ENCODE assay signal across 14 mouse cellular contexts in genomic region chr4:36183643-36184042, GRCm38 (mm10).
DNase-seq lines count a peak whose midpoint lies in the region; ATAC-seq and TF ChIP-seq lines count a peak whose summit lies in the region.
"Had no signal": no experiment of that assay in that cellular context is flagged by ENCODE, and none has a peak within 500 bp of the region (broad histone marks: within the 10 kb centered on the region; RNA-seq: fewer than 3 reads in every experiment).

No protein-coding gene starts in this region.

- no peak overlapping the region for H3K4me3 ChIP-seq in forebrain, embryonic 13.5 days
- no peak overlapping the region for H3K4me3 ChIP-seq in forebrain, embryonic 10.5 days
- no peak overlapping the region for H3K4me3 ChIP-seq in lung, postnatal 0 days (ENCODE audit: low read depth, low read length)
- H3K4me3 ChIP-seq in embryonic facial prominence, embryonic 14.5 days (ENCODE audit: low read depth, low read length) = no peak overlapping the region
- H3K4me3 ChIP-seq: left cerebral cortex, adult 2 months; lung, embryonic 15.5 days; neural tube, embryonic 13.5 days had no signal

- no peak for TF ChIP-seq CTCF in lung, postnatal 0 days (IDR thresholded peaks at IDR 0.05)

- TF ChIP-seq EP300 in lung, postnatal 0 days (IDR thresholded peaks at IDR 0.05) = no peak

- 44% methylated on average over 4 of the region's 4 CpGs for WGBS in forebrain, embryonic 13.5 days
- WGBS in forebrain, embryonic 10.5 days = 80% methylated on average over 4 of the region's 4 CpGs
- WGBS in lung, postnatal 0 days = 36% methylated on average over 4 of the region's 4 CpGs
- 52% methylated on average over 4 of the region's 4 CpGs for WGBS in embryonic facial prominence, embryonic 14.5 days

- DNase-seq in forebrain, embryonic 10.5 days (ENCODE audit: extremely low spot score, low spot score) = no peak
- DNase-seq in lung, postnatal 0 days (ENCODE audit: low spot score) = peak; percentile 19
- no peak for DNase-seq in lung, postnatal 25 days (ENCODE audit: low spot score)
- peak; percentile 75 for DNase-seq in embryonic facial prominence, embryonic 14.5 days (ENCODE audit: low spot score)
- DNase-seq in heart, adult 9 months (ENCODE audit: low spot score in 2 of 2) = no peak
- DNase-seq: cerebellum, adult 18-20 months; heart, postnatal 10 days had no signal

- no peaks in the 10 kb centered on the region for H3K9me3 ChIP-seq in forebrain, embryonic 13.5 days (replicated peaks)
- H3K9me3 ChIP-seq in forebrain, embryonic 10.5 days = no peaks in the 10 kb centered on the region
- no peaks in the 10 kb centered on the region for H3K9me3 ChIP-seq in lung, postnatal 0 days (ENCODE audit: low read length)
- H3K9me3 ChIP-seq in embryonic facial prominence, embryonic 14.5 days (ENCODE audit: control insufficient read depth, low read length) = no peaks in the 10 kb centered on the region
- H3K9me3 ChIP-seq: lung, embryonic 15.5 days; neural tube, embryonic 13.5 days had no signal

- H3K27me3 ChIP-seq in forebrain, embryonic 13.5 days = no peaks in the 10 kb centered on the region
- no peaks in the 10 kb centered on the region for H3K27me3 ChIP-seq in forebrain, embryonic 10.5 days (ENCODE audit: poor library complexity, severe bottlenecking)
- no peaks in the 10 kb centered on the region for H3K27me3 ChIP-seq in lung, postnatal 0 days (replicated peaks; ENCODE audit: insufficient read depth, low read length)
- no peaks in the 10 kb centered on the region for H3K27me3 ChIP-seq in embryonic facial prominence, embryonic 14.5 days (replicated peaks; ENCODE audit: control insufficient read depth, insufficient read depth, low read length)
- H3K27me3 ChIP-seq: lung, embryonic 15.5 days; neural tube, embryonic 13.5 days had no signal

- peak; percentile 68 for ATAC-seq in forebrain, embryonic 13.5 days
- ATAC-seq in lung, postnatal 0 days = no peak
- ATAC-seq in embryonic facial prominence, embryonic 14.5 days (ENCODE audit: low read depth) = peak; percentile 57; the same call in 1 of the 2 replicates
- ATAC-seq in megakaryocyte, adult 5-6 weeks (ENCODE audit: poor library complexity, severe bottlenecking) = peak; percentile 79
- ATAC-seq in CD4-positive, CD25-positive, alpha-beta regulatory T cell, adult 4 months = no peak
- ATAC-seq: hindbrain, embryonic 16.5 days had no signal

- no peak overlapping the region for H3K9ac ChIP-seq in forebrain, embryonic 13.5 days
- no peak overlapping the region for H3K9ac ChIP-seq in lung, postnatal 0 days (replicated peaks; ENCODE audit: low read depth)
- H3K9ac ChIP-seq in embryonic facial prominence, embryonic 14.5 days (ENCODE audit: low read depth, low read length) = no peak overlapping the region
- H3K9ac ChIP-seq: lung, embryonic 15.5 days; neural tube, embryonic 13.5 days had no signal

- no peak overlapping the region for H3K4me2 ChIP-seq in forebrain, embryonic 13.5 days
- no peak overlapping the region for H3K4me2 ChIP-seq in lung, postnatal 0 days (replicated peaks; ENCODE audit: low read depth, low read length)
- H3K4me2 ChIP-seq in embryonic facial prominence, embryonic 14.5 days (ENCODE audit: low read depth, low read length) = no peak overlapping the region
- H3K4me2 ChIP-seq: lung, embryonic 15.5 days; neural tube, embryonic 13.5 days had no signal

- H3K27ac ChIP-seq in forebrain, embryonic 13.5 days = no peak overlapping the region
- no peak overlapping the region for H3K27ac ChIP-seq in forebrain, embryonic 10.5 days
- H3K27ac ChIP-seq in lung, postnatal 0 days (ENCODE audit: low read length) = no peak overlapping the region
- H3K27ac ChIP-seq in embryonic facial prominence, embryonic 14.5 days (replicated peaks; ENCODE audit: low read depth, low read length) = no peak overlapping the region
- H3K27ac ChIP-seq: left cerebral cortex, adult 2 months; lung, embryonic 15.5 days; neural tube, embryonic 13.5 days had no signal

- peaks cover 12% of the 10 kb centered on the region for H3K4me1 ChIP-seq in forebrain, embryonic 13.5 days
- no peaks in the 10 kb centered on the region for H3K4me1 ChIP-seq in forebrain, embryonic 10.5 days
- H3K4me1 ChIP-seq in lung, postnatal 0 days (ENCODE audit: insufficient read depth, low read depth, low read length) = no peaks in the 10 kb centered on the region
- H3K4me1 ChIP-seq in embryonic facial prominence, embryonic 14.5 days (ENCODE audit: control insufficient read depth, insufficient read depth, low read length) = no peaks in the 10 kb centered on the region
- H3K4me1 ChIP-seq: lung, embryonic 15.5 days had no signal

- H3K36me3 ChIP-seq in forebrain, embryonic 13.5 days (ENCODE audit: poor library complexity, severe bottlenecking) = no peaks in the 10 kb centered on the region
- no peaks in the 10 kb centered on the region for H3K36me3 ChIP-seq in forebrain, embryonic 10.5 days (replicated peaks)
- H3K36me3 ChIP-seq in lung, postnatal 0 days (ENCODE audit: insufficient read depth, low read length) = no peaks in the 10 kb centered on the region
- H3K36me3 ChIP-seq in embryonic facial prominence, embryonic 14.5 days (ENCODE audit: control insufficient read depth, insufficient read depth, low read length) = no peaks in the 10 kb centered on the region
- H3K36me3 ChIP-seq: lung, embryonic 15.5 days; neural tube, embryonic 13.5 days had no signal

Comparison
In these comparisons a context has a peak if more than half of its experiments do, and no peak if none do; other contexts are left out.
1. DNase-seq: peak in lung, postnatal 0 days (single experiment) and embryonic facial prominence, embryonic 14.5 days (single experiment); none in forebrain, embryonic 10.5 days (single experiment), lung, postnatal 25 days (single experiment) and heart, adult 9 months (0 of 2).
2. ATAC-seq: peak in forebrain, embryonic 13.5 days (single experiment), embryonic facial prominence, embryonic 14.5 days (single experiment) and megakaryocyte, adult 5-6 weeks (single experiment); none in lung, postnatal 0 days (single experiment) and CD4-positive, CD25-positive, alpha-beta regulatory T cell, adult 4 months (single experiment).